In the genomic region with DNA sequence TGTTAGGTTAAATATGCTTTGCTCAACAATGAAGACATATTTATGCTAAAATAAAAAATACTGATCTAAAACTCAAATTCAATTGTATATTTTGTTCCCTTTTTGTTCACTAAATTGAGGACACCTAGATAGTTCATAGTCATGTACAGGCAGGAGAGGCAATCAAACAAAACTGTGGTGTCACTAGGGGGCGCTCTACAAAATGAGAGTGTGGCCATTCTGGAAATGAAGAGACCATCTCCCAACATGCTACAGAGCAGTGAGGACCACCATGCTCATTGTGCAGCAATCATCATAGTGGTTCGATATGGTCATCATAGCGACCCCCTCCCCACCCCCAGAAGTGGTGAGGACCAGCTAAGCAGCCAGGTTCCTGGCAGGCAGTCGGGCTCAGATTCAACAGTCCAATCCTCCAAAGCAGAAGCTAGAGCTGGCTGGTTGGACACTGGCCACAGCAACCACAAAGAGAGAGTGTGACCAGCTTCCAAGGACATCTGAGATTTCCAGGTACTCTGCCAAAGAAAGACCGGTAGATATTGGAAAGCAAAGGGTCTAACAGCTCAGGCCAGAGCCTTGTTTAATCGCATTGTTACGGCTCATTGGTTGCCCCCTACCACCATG, we compare ENCODE assay signal across 8 mouse cellular contexts.
DNase-seq lines count a peak whose midpoint lies in the region; ATAC-seq and TF ChIP-seq lines count a peak whose summit lies in the region.

No protein-coding gene starts in this region.

- intact Hi-C loops in heart, postnatal 36 days (cut with DNase I) = loop anchor here (5.0 kb wide), 2 partner anchors 62 to 152 kb away; no protein-coding TSS in a partner anchor

- no peaks in the 10 kb centered on the region for H3K36me3 ChIP-seq in hindbrain, postnatal 0 days (ENCODE audit: insufficient read depth, low read length)
- H3K36me3 ChIP-seq in hindbrain, embryonic 13.5 days = no peaks in the 10 kb centered on the region
- H3K36me3 ChIP-seq in forebrain, embryonic 12.5 days (replicated peaks) = no peaks in the 10 kb centered on the region

- no peak overlapping the region for H3K9ac ChIP-seq in hindbrain, postnatal 0 days (replicated peaks; ENCODE audit: low read length)
- no peak overlapping the region for H3K9ac ChIP-seq in hindbrain, embryonic 13.5 days
- H3K9ac ChIP-seq in forebrain, embryonic 12.5 days = no peak overlapping the region

- ATAC-seq in hindbrain, postnatal 0 days = peak; percentile 38; the same call in 1 of the 2 replicates
- ATAC-seq in hindbrain, embryonic 13.5 days (ENCODE audit: low FRiP score) = no peak
- ATAC-seq in monocyte, adult 5-6 weeks (replicated peaks; ENCODE audit: insufficient number of reproducible peaks, low FRiP score, low TSS enrichment, poor library complexity, severe bottlenecking) = no peak
- ATAC-seq in forebrain, embryonic 12.5 days (ENCODE audit: low FRiP score) = no peak

- no peaks in the 10 kb centered on the region for H3K9me3 ChIP-seq in hindbrain, postnatal 0 days (ENCODE audit: low read length)
- no peaks in the 10 kb centered on the region for H3K9me3 ChIP-seq in hindbrain, embryonic 13.5 days
- no peaks in the 10 kb centered on the region for H3K9me3 ChIP-seq in forebrain, embryonic 12.5 days

- TF ChIP-seq CTCF in hindbrain, postnatal 0 days (IDR thresholded peaks at IDR 0.05; ENCODE audit: low read depth) = peak; percentile 60

- no peak overlapping the region for H3K27ac ChIP-seq in hindbrain, postnatal 0 days
- no peak overlapping the region for H3K27ac ChIP-seq in hindbrain, embryonic 13.5 days
- H3K27ac ChIP-seq in forebrain, embryonic 12.5 days = no peak overlapping the region

- no peak overlapping the region for H3K4me3 ChIP-seq in hindbrain, postnatal 0 days (ENCODE audit: low read length)
- no peak overlapping the region for H3K4me3 ChIP-seq in hindbrain, embryonic 13.5 days
- H3K4me3 ChIP-seq in forebrain, embryonic 12.5 days (replicated peaks) = no peak overlapping the region

- 59% methylated on average over 7 of the region's 7 CpGs for WGBS in hindbrain, postnatal 0 days
- 85% methylated on average over 7 of the region's 7 CpGs for WGBS in hindbrain, embryonic 13.5 days
- 85% methylated on average over 7 of the region's 7 CpGs for WGBS in forebrain, embryonic 12.5 days

- peak; percentile 64 for DNase-seq in hindbrain, postnatal 0 days (ENCODE audit: low spot score)
- DNase-seq in 3T3-L1 (ENCODE audit: low read depth, low spot score) = peak; percentile 26
- peak; percentile 62 for DNase-seq in adrenal gland, postnatal 10 days
- DNase-seq in heart, postnatal 36 days = peak; percentile 37 to 39
- DNase-seq in ovary, adult 18-20 months (ENCODE audit: low spot score) = no peak

- H3K4me2 ChIP-seq in hindbrain, postnatal 0 days (ENCODE audit: low read depth, low read length) = no peak overlapping the region
- no peak overlapping the region for H3K4me2 ChIP-seq in hindbrain, embryonic 13.5 days
- no peak overlapping the region for H3K4me2 ChIP-seq in forebrain, embryonic 12.5 days

- H3K4me1 ChIP-seq in hindbrain, postnatal 0 days (ENCODE audit: insufficient read depth, low read length) = no peaks in the 10 kb centered on the region; the same call in 1 of the 2 replicates
- peaks cover 6% of the 10 kb centered on the region; the same call in 1 of the 2 replicates for H3K4me1 ChIP-seq in hindbrain, embryonic 13.5 days (replicated peaks)
- H3K4me1 ChIP-seq in forebrain, embryonic 12.5 days = no peaks in the 10 kb centered on the region

- H3K27me3 ChIP-seq in hindbrain, postnatal 0 days (ENCODE audit: insufficient read depth, low read length) = no peaks in the 10 kb centered on the region
- H3K27me3 ChIP-seq in hindbrain, embryonic 13.5 days = no peaks in the 10 kb centered on the region
- no peaks in the 10 kb centered on the region for H3K27me3 ChIP-seq in forebrain, embryonic 12.5 days
